Mouse (Mus musculus): ENCODE results near the gene Hgd. TPM values are rescaled to one million over a fixed set of nuclear protein-coding genes. Genes with fewer than 3 reads are reported as not detected.
A peak's percentile ranks its signal among the peaks of the same experiment; 100 is the strongest.

The Hgd gene
- polyA plus RNA-seq, 1 experiment, result 426 TPM

- DNase-seq, result no peak
- Histone ChIP-seq H3K27me3 (replicated peaks; ENCODE audit: control insufficient read depth, insufficient read depth, low read length) (no peaks in the 10 kb centered on the region), H3K27ac (ENCODE audit: insufficient read depth, low read depth, low read length) (no peak overlapping the region), H3K36me3 (ENCODE audit: control insufficient read depth, insufficient read depth, low read length) (no peaks in the 10 kb centered on the region), H3K4me1 (ENCODE audit: control insufficient read depth, insufficient read depth, low read length) (peaks cover 4% of the 10 kb centered on the region; the same call in 1 of the 2 replicates), H3K4me3 (ENCODE audit: insufficient read depth, low read depth, low read length) (no peak overlapping the region)
- WGBS, result 49% methylated on average over 4 of the region's 4 CpGs
- TF ChIP-seq CTCF (conservative IDR thresholded peaks at IDR 0.05; ENCODE audit: insufficient read depth, insufficient read length, low read depth, low read length) (no peak), POLR2A (IDR thresholded peaks at IDR 0.05; ENCODE audit: low read depth, low read length) (no peak)
Observed at GRCm38 (mm10) chr16:37676677-37677072, 96.7 kb downstream of the Hgd start.

- no peak for TF ChIP-seq CTCF (conservative IDR thresholded peaks at IDR 0.05; ENCODE audit: insufficient read depth, insufficient read length, low read depth, low read length)
- no peak for TF ChIP-seq POLR2A (IDR thresholded peaks at IDR 0.05; ENCODE audit: low read depth, low read length)
- Histone ChIP-seq H3K27ac (ENCODE audit: insufficient read depth, low read depth, low read length) (no peak overlapping the region), H3K27me3 (replicated peaks; ENCODE audit: control insufficient read depth, insufficient read depth, low read length) (no peaks in the 10 kb centered on the region), H3K4me3 (ENCODE audit: insufficient read depth, low read depth, low read length) (no peak overlapping the region), H3K36me3 (ENCODE audit: control insufficient read depth, insufficient read depth, low read length) (no peaks in the 10 kb centered on the region), H3K4me1 (ENCODE audit: control insufficient read depth, insufficient read depth, low read length) (peaks cover 4% of the 10 kb centered on the region; the same call in 1 of the 2 replicates)
- 55% methylated on average over 8 of the region's 8 CpGs for WGBS
- DNase-seq, result peak; percentile 65
Observed at GRCm38 (mm10) chr16:37677586-37677985, 97.6 kb downstream of the Hgd start.

- Histone ChIP-seq H3K36me3 (ENCODE audit: control insufficient read depth, insufficient read depth, low read length) (no peaks in the 10 kb centered on the region), H3K4me3 (ENCODE audit: insufficient read depth, low read depth, low read length) (no peak overlapping the region), H3K27ac (ENCODE audit: insufficient read depth, low read depth, low read length) (no peak overlapping the region), H3K27me3 (replicated peaks; ENCODE audit: control insufficient read depth, insufficient read depth, low read length) (no peaks in the 10 kb centered on the region), H3K4me1 (ENCODE audit: control insufficient read depth, insufficient read depth, low read length) (peaks cover 4% of the 10 kb centered on the region; the same call in 1 of the 2 replicates)
- TF ChIP-seq POLR2A (IDR thresholded peaks at IDR 0.05; ENCODE audit: low read depth, low read length), result no peak
- TF ChIP-seq CTCF (conservative IDR thresholded peaks at IDR 0.05; ENCODE audit: insufficient read depth, insufficient read length, low read depth, low read length), result no peak
- DNase-seq, result no peak
- WGBS, result 72% methylated on average over 2 of the region's 2 CpGs
Observed at GRCm38 (mm10) chr16:37680216-37680615, 100.3 kb downstream of the Hgd start.

- no peak for DNase-seq
- Histone ChIP-seq H3K4me3 (ENCODE audit: insufficient read depth, low read depth, low read length) (no peak overlapping the region), H3K4me1 (ENCODE audit: control insufficient read depth, insufficient read depth, low read length) (peaks cover 4% of the 10 kb centered on the region; the same call in 1 of the 2 replicates), H3K27me3 (replicated peaks; ENCODE audit: control insufficient read depth, insufficient read depth, low read length) (no peaks in the 10 kb centered on the region), H3K36me3 (ENCODE audit: control insufficient read depth, insufficient read depth, low read length) (no peaks in the 10 kb centered on the region), H3K27ac (ENCODE audit: insufficient read depth, low read depth, low read length) (no peak overlapping the region)
- TF ChIP-seq CTCF (conservative IDR thresholded peaks at IDR 0.05; ENCODE audit: insufficient read depth, insufficient read length, low read depth, low read length), result no peak
- no peak for TF ChIP-seq POLR2A (IDR thresholded peaks at IDR 0.05; ENCODE audit: low read depth, low read length)
- 79% methylated on average over 8 of the region's 8 CpGs for WGBS
Observed at GRCm38 (mm10) chr16:37680831-37681230, 100.9 kb downstream of the Hgd start.

Other genes with a start within 250 kb of the Hgd start
- 1.4 and 1.8 TPM in 2 replicates for gene Stxbp5l, start 195.2 kb upstream of the Hgd start, polyA plus RNA-seq (2012; rRNA removed)
- 4.3 and 5.6 TPM in 2 replicates for gene Gtf2e1, start 40.4 kb upstream of the Hgd start, polyA plus RNA-seq (2012; rRNA removed)
- gene Rabl3, start 40.3 kb upstream of the Hgd start, polyA plus RNA-seq (2012; rRNA removed), result 3.0 and 4.2 TPM in 2 replicates
- 131 and 178 TPM in 2 replicates for gene Ndufb4, start 74.3 kb downstream of the Hgd start, polyA plus RNA-seq (2012; rRNA removed)
- 21.3 and 25.8 TPM in 2 replicates for gene Fstl1, start 196.7 kb downstream of the Hgd start, polyA plus RNA-seq (2012; rRNA removed)